Mouse (Mus musculus): ENCODE measurements around the gene Gm10181. TPM values are rescaled to one million over a fixed set of nuclear protein-coding genes. Genes with fewer than 3 reads are reported as not detected.

The Gm10181 gene
- total RNA-seq, 2 experiments from 2014 or later: not detected

Other genes starting within 250 kb of the Gm10181 start
- 10 to 100 TPM; 44.9 to 47.9 TPM for gene Herpud2, start 62.4 kb downstream of the Gm10181 start, total RNA-seq (2021)
- 100 to 1,000 TPM; 278 to 293 TPM for gene Sept7, start 163.0 kb downstream of the Gm10181 start, total RNA-seq (2021)

Data from layer of hippocampus, postnatal 36 days (tissue).